Mouse (Mus musculus) heart, postnatal 0 days (tissue): ENCODE measurements around the gene Park7. TPM values are rescaled to one million over a fixed set of nuclear protein-coding genes. Genes with fewer than 3 reads are reported as not detected.
"Not testable (repeated sequence)": the region's sequence is repeated elsewhere in the genome, so short reads cannot be mapped to it uniquely, and the experiment has no call there.

Source experiments
- ATAC-seq: fragments of 200-750 bp; cut with Nextera tagmentation; 2 replicates; pipeline ENCODE4 v1.8.0; 2017; ENCODE audit warnings: low read depth, moderate number of reproducible peaks, moderate library complexity; ENCODE audit not compliant: insufficient read depth
- DNase-seq: peaks from one replicate; pipeline ENCODE4 v3.0.0-alpha.2; 2016; ENCODE audit warnings: low spot score
- H3K27ac ChIP-seq: fragments of 300-500 bp; sonication (generic); 2 replicates; pipeline ENCODE4 v1.5.1; 2014; ENCODE audit warnings: low read depth, mild to moderate bottlenecking
- H3K27me3 ChIP-seq: fragments of 300-500 bp; sonication (generic); 2 replicates; pipeline ENCODE4 v1.6.1; 2014; ENCODE audit warnings: low read length, mixed read lengths; ENCODE audit not compliant: control insufficient read depth, insufficient read depth
- H3K36me3 ChIP-seq: fragments of 300-500 bp; sonication (generic); replicated peaks from 2 replicates; pipeline ENCODE4 v1.6.1; 2014; ENCODE audit warnings: low read length, mixed read lengths; ENCODE audit not compliant: control insufficient read depth, insufficient read depth
- H3K4me1 ChIP-seq: fragments of 300-500 bp; sonication (generic); 2 replicates; pipeline ENCODE4 v1.6.1; 2014; ENCODE audit warnings: antibody characterized with exemption; ENCODE audit not compliant: control insufficient read depth, insufficient read depth
- H3K4me2 ChIP-seq: fragments of 300-500 bp; sonication (generic); 2 replicates; pipeline ENCODE4 v1.6.1; 2014; ENCODE audit warnings: low read depth, mild to moderate bottlenecking, low read length, moderate library complexity
- H3K4me3 ChIP-seq: fragments of 300-500 bp; sonication (generic); 2 replicates; pipeline ENCODE4 v1.5.1; 2014; ENCODE audit warnings: low read depth, low read length
- H3K9ac ChIP-seq: fragments of 300-500 bp; sonication (generic); replicated peaks from 2 replicates; pipeline ENCODE4 v1.6.1; 2014; ENCODE audit warnings: low read depth, low read length, mixed read lengths
- H3K9me3 ChIP-seq: fragments of 300-500 bp; sonication (generic); replicated peaks from 2 replicates; pipeline ENCODE4 v1.6.1; 2016; ENCODE audit warnings: low read length; ENCODE audit not compliant: control insufficient read depth
- CTCF ChIP-seq: IDR thresholded peaks from 2 replicates; pipeline ENCODE4 v1.5.1; 2016; ENCODE audit warnings: antibody characterized with exemption, control low read depth, low read depth
- EP300 ChIP-seq: IDR thresholded peaks from 2 replicates; pipeline ENCODE4 v1.6.1; 2016; ENCODE audit warnings: antibody characterized with exemption, low read depth
- WGBS: fragments of 180-500 bp; shearing (Covaris S2); extraction: QIAGEN DNeasy Blood & Tissue Kit; methylation state at CpG from one replicate; pipeline ENCODE4 v1.1.7; 2014; 5-methylcytosine and 5-hydroxymethylcytosine counted together
- polyA plus RNA-seq: library from polyadenylated mRNA; unstranded; fragments of >200 nt; fragmentation: Nextera tagmentation; extraction: Ambion mirVana; gene quantifications from 2 replicates; pipeline ENCODE4 v1.2.1, GENCODE M21; 2015
- total RNA-seq: library from RNA; depleted of rRNA; stranded (reverse); fragments of >200 nt; gene quantifications from 2 replicates; pipeline ENCODE4 v1.2.3, GENCODE M21; 2014; ENCODE audit warnings: low replicate concordance

Park7 gene
- total and polyA plus RNA-seq, 2 experiments from 2014 or later, result 120 to 322 TPM

DNA sequence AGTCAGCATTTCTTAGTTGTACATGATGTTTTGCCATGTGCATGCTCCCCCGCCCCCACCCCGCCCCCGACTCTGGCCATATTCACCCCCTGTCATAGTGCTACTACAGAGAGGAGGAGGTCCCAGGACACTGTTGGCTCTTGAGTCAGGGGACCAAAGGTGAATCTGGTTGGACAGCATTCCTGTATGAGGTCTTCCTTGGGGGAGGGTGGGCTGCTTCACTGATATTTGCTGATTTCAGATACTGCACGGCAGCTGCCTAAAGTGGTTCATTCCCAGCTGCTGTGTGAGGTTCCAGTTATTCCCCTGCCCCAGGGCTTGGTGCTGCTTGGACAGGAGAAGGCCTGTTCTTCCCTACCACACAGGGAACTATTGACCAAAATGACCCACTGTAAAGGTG is 25.7 kb downstream of the Park7 start:
- no peaks in the 10 kb centered on the region for H3K9me3 ChIP-seq
- no peaks in the 10 kb centered on the region for H3K27me3 ChIP-seq
- H3K4me2 ChIP-seq, result no peak overlapping the region
- TF ChIP-seq CTCF, result no peak
- TF ChIP-seq EP300, result no peak
- H3K9ac ChIP-seq, result no peak overlapping the region
- H3K4me3 ChIP-seq, result no peak overlapping the region
- DNase-seq (no peak), ATAC-seq (no peak)
- no peak overlapping the region for H3K27ac ChIP-seq
- H3K36me3 ChIP-seq, result no peaks in the 10 kb centered on the region
- no peaks in the 10 kb centered on the region for H3K4me1 ChIP-seq
- 80% methylated on average over 4 of the region's 4 CpGs for WGBS

DNA sequence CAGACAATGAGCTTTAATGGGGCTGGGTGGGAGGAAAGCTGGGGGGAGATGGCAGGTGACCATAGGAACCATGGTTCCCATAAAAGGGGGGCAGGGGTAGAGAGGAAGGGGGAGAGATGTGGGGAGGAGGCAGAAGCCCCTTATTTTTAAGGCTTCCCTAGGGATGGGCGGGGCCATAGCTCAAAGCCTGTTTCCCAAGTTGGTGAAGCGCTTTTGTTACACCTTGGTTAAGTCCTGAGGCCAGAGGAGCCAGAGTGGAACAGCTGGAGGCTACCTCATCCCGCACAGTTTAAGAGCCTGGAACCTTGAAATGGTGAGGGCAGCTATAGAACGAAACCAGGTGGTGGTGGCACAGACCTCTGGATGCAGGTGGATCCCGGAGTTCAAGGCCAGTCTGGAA is 26.3 kb downstream of the Park7 start:
- 81% methylated on average over 5 of the region's 5 CpGs for WGBS
- H3K36me3 ChIP-seq, result no peaks in the 10 kb centered on the region

DNA sequence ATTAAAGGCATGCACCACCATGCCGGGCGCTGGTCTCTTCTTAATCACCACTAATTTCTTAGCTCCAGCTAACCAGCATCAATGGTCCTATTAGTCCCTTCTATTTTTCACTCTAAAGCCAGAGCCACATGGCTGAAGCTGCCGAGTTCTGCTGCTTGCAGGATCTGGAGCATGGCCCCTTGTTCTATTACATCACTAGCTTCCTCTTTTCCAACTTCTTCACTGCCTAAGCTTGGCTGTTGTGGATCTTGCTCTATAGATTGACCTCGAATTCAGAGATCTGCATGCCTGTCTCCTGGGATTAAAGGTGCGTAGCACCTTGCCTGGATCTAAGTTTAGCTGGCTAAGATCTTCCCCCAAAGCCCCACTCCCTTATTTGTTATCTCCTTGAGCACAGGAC is 31.6 kb downstream of the Park7 start:
- no peaks in the 10 kb centered on the region for H3K36me3 ChIP-seq
- H3K9ac ChIP-seq, result no peak overlapping the region
- H3K4me3 ChIP-seq, result no peak overlapping the region
- H3K27ac ChIP-seq, result no peak overlapping the region
- ATAC-seq, result no peak
- H3K4me1 ChIP-seq, result no peaks in the 10 kb centered on the region
- no peak overlapping the region for H3K4me2 ChIP-seq
- H3K9me3 ChIP-seq, result peaks cover 17% of the 10 kb centered on the region
- DNase-seq, result no peak
- no peaks in the 10 kb centered on the region for H3K27me3 ChIP-seq
- TF ChIP-seq CTCF (no peak), EP300 (no peak)
- WGBS, result 71% methylated on average over 5 of the region's 5 CpGs

More for the DNA sequence above, 26.3 kb downstream of the Park7 start:
- ATAC-seq, result no peak
- Histone ChIP-seq H3K4me2 (no peak overlapping the region), H3K27ac (no peak overlapping the region), H3K4me1 (no peaks in the 10 kb centered on the region), H3K9ac (no peak overlapping the region), H3K27me3 (no peaks in the 10 kb centered on the region), H3K9me3 (no peaks in the 10 kb centered on the region), H3K4me3 (no peak overlapping the region)
- DNase-seq, result no peak
- TF ChIP-seq EP300 (no peak), CTCF (no peak)

DNA sequence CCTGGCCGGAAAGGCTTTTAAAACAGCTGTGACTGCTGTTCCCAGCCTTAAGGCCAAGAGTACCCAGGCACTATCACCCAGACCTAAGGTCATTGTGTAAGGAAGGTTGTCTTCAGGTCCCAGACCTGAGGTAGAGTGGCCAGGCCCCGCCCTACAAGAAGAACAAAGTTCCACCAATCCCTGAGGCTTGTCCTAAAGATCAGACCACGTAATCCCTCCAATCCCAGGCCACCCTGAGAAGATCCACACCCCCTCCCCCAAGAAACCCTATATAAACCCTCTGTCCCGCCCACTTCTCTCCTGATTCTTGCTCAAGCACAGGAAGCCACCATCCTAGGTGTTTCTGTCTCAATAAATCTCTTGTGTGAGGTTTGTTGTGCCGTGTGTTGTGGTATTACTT is 33.9 kb downstream of the Park7 start:
- no peaks in the 10 kb centered on the region for H3K4me1 ChIP-seq
- TF ChIP-seq CTCF (no peak), EP300 (no peak)
- H3K36me3 ChIP-seq, result no peaks in the 10 kb centered on the region
- H3K27ac ChIP-seq, result no peak overlapping the region
- no peak overlapping the region for H3K4me2 ChIP-seq
- WGBS, result 77% methylated on average over 5 of the region's 5 CpGs
- DNase-seq, result no peak
- ATAC-seq, result no peak
- no peak overlapping the region for H3K9ac ChIP-seq
- no peaks in the 10 kb centered on the region for H3K27me3 ChIP-seq
- H3K9me3 ChIP-seq, result peaks cover 17% of the 10 kb centered on the region
- H3K4me3 ChIP-seq, result no peak overlapping the region

DNA sequence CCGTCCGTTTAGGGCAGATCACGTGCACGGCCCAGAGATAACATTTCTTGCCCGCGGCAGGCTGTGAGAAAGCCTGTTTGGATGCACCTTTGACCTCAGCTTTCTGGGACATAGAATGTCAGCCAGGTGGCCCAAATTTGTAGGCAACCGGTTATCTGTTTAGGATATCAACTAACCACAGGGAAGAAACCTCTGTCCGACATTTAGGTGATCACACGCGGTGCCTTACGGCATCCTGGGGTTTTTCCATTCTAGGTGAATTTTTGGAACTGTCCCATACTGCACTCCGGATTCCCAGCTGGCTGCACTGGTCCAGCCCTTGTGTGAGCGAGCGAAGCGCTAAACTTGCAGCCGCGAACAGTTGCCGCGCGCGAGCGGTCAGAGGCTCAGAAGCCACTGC is 34.6 kb downstream of the Park7 start:
- no peaks in the 10 kb centered on the region for H3K4me1 ChIP-seq
- peaks cover 17% of the 10 kb centered on the region for H3K9me3 ChIP-seq
- H3K27ac ChIP-seq, result no peak overlapping the region
- ATAC-seq, result no peak
- no peak overlapping the region for H3K4me2 ChIP-seq
- no peak overlapping the region for H3K9ac ChIP-seq
- no peak overlapping the region for H3K4me3 ChIP-seq
- WGBS, result 88% methylated on average over 22 of the region's 22 CpGs
- no peaks in the 10 kb centered on the region for H3K27me3 ChIP-seq
- DNase-seq, result no peak
- no peaks in the 10 kb centered on the region for H3K36me3 ChIP-seq
- TF ChIP-seq CTCF, result no peak
- no peak for TF ChIP-seq EP300

DNA sequence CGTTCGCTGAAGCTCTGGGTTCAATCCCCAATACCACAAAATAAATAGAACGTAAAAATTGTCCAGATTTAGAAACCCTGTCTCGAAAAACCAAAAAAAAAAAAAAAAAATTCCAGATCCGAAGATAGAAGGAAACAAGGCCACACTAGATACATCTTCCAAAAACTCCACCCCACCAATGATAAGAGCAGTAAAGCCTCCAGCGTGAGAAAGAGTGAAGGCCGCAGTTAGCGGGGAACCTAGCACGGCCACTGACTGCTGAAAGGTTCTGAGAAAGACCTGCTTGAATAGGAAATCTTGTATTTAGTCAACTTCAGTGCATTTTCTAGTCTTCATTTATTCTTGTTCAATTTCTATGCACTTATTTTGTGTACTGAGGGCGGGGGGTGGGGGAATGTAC is 38.8 kb downstream of the Park7 start:
- DNase-seq, result no peak
- Histone ChIP-seq H3K27ac (no peak overlapping the region), H3K27me3 (no peaks in the 10 kb centered on the region)

DNA sequence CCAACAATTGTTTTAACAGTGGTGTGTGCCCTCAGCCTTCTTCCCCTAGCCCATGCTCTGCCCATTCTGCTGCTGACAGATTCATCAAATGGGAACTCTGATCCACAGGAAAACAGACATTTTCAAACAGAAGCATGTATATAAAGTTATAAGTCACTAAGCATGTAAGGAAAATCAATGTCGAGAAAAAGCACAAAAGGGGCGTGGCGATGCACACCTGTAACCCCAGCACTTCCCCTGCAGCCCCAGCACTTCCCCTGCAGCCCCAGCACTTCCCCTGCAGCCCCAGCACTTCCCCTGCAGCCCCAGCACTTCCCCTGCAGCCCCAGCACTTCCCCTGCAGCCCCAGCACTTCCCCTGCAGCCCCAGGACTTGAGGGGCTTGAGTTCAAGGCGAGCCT is 39.8 kb downstream of the Park7 start:
- not testable (repeated sequence) for H3K27ac ChIP-seq, H3K36me3 ChIP-seq, H3K9ac ChIP-seq, H3K4me2 ChIP-seq, ATAC-seq, H3K4me3 ChIP-seq, H3K9me3 ChIP-seq, DNase-seq, H3K27me3 ChIP-seq
- H3K4me1 ChIP-seq, result peaks cover 20% of the 10 kb centered on the region
- WGBS, result 63% methylated on average over 4 of the region's 4 CpGs

More for the DNA sequence above, 38.8 kb downstream of the Park7 start:
- Histone ChIP-seq H3K4me1 (peaks cover 20% of the 10 kb centered on the region), H3K4me2 (no peak overlapping the region), H3K9me3 (peaks cover 17% of the 10 kb centered on the region), H3K36me3 (no peaks in the 10 kb centered on the region), H3K9ac (no peak overlapping the region), H3K4me3 (no peak overlapping the region)
- no peak for TF ChIP-seq EP300
- no peak for TF ChIP-seq CTCF
- 73% methylated on average over 10 of the region's 10 CpGs for WGBS
- ATAC-seq, result no peak
